Mouse (Mus musculus) erythroid progenitor cell, adult 5-6 weeks (primary cell): ENCODE data around the gene Cit. TPM values are rescaled to one million over a fixed set of nuclear protein-coding genes. Genes with fewer than 3 reads are reported as not detected.
"Not testable (repeated sequence)": the region's sequence is repeated elsewhere in the genome, so short reads cannot be mapped to it uniquely, and the experiment has no call there.

Experiments used
- ATAC-seq: replicated peaks from 2 replicates; pipeline ENCODE4 v1.8.0; 2016; ENCODE audit warnings: moderate number of reproducible peaks, mild to moderate bottlenecking, moderate TSS enrichment, inconsistent platforms; ENCODE audit not compliant: poor library complexity, low FRiP score, severe bottlenecking
- total RNA-seq, 2 experiments: library from RNA; stranded (forward) in 1 of 2; stranded (reverse) in 1 of 2; fragments of 150-400 nt in 1 of 2; fragments of 186-747, 209-891 nt in 1 of 2; gene quantifications; 2 replicates each; pipeline versions ENCODE4 v1.2.3 to v1.2.4; 2015 to 2017; ENCODE audit warnings: low replicate concordance in 2 of 2

The Cit gene
- 133 and 146 TPM in 2 replicates for total RNA-seq (2015; ENCODE audit: low replicate concordance)
- total RNA-seq (2017; ENCODE audit: low replicate concordance) = 411 and 513 TPM in 2 replicates

DNA sequence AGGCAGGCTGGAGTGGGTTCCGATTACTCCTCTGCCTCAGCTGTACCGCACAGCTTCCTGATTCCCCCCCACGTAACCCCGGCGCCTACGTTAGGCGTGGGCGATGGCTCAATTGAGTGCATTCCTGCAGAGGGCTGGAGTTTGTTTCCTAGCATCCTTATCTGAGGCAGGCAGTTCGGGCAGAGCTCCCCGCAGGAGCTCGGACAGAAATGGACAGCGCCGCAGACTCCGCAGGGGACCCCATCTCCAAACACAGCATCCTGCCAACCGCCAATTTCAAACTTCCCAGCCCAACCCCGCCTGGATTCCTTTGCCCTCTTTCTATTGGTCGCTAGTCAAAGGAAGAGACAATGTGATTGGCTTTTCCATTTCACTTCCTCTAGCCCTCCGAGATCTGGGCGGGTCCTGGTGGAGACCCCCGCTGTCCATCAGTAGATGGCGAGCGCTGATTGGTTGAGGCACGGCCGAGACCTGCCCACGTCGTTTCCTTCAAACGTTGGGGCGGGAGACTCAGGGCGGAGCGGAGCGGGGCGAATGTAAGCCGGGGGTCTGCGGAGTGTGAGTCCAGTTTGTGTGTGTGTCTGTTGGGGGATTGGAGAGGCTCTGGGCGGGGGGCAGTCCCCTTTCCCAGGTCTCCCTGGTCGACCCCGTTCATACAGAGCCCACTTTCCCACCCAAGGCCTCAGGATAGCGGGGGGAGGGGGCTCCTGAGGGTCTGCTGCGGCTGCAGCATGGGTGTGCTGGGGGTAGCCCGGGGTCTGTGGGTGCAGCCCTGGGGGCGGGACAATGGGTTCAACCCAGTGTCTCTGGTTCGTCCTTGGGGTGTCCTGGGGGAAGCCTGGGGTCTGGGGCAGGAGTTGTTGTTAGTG, at the start of gene Cit:
TSS of gene Cit (plus strand) at position 513 of the 869 bp plus-strand sequence.
- peak; percentile 94 for ATAC-seq

DNA sequence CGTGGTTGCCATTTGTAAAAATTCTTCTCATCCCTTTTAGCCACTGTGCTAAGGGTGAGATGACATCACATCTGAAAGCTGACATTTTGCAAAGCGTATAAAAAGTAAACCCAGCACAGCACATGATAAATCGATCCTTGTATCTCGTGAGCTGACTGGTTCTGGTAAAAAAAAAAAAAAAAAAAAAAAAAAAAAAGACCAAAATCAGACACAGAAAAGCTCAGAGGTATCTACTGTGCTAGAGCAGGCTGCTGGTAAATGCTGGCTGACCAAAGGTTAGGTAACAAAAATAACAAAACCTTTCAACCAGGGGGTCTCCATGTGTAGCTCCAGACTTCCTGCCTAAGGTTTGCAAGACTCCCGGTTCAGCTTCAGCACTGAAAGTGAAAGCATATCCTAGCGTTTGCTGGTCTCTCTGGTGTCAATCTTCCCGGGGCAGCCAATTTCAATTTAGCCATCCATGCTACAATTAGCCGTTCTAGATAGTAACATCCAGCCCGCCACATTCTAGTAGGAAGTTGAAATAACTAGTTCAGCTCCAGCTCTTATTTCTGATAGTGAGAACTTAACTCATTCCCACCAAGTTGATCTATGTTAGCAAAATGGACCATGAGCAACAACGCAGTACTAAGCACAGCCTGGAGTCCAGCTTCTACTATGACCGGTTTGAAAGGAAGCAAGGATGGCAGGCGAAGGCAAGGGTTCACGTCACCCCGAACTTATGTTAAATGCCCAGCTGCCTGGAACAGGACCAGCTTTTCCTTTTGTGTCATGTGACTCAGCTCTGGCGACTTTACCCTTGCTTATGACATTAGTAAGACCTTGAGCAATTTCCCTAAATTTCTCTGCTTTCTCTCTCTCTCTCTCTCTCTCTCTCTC, 45.8 kb upstream of the Cit start:
- no peak for ATAC-seq

DNA sequence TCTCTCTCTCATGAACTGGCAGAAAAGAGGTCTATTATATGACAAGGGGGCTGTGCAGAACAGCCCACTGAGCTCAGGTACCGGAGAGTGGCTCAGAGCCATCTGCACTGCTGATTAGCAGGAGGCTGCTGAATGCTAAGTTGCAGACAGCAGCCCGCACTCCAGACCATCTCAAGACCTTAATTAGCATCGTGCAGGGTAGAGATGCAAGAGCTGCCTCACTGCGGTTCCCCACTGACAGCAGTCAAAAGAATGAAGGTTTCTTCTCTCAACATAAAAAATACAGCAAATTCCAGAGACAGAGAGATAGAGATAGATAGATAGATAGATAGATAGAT, 45.2 kb upstream of the Cit start:
- no peak for ATAC-seq

DNA sequence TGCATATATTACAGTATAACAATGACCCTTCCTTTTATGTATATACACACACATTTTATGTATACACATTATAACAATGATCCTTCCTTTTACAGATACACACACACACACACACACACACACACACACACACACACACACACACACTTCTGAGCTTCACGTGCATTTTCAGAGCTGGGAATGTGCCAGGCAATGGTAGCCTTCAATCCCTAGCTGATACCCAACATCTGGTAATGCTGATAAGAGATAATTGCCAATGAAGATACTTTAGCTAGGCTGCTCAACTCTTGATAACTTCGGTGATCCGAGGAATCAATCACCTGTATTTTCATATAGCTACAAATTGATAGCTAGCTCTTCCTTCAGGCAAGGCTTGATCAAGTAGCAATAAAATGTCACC, 32.8 kb upstream of the Cit start:
- no peak for ATAC-seq

DNA sequence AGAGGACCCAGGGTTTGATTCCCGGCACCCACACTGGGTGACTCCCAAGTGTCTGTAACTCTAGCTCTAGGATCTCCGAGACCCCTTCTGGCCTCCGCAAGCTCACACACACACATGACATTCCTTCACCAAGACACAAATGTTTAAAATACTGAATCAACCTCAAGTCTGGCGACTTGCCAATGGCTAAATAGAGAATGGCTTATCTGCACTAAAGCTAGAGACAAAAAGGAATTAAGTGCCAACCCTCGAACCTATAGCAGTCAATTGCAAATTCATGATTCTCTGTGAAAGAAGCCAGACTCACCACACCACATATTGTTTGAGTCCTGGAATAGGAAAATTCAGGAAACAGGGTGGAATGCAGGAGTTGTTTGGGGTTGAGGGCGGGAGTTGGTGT, 28.1 kb upstream of the Cit start:
- no peak for ATAC-seq

DNA sequence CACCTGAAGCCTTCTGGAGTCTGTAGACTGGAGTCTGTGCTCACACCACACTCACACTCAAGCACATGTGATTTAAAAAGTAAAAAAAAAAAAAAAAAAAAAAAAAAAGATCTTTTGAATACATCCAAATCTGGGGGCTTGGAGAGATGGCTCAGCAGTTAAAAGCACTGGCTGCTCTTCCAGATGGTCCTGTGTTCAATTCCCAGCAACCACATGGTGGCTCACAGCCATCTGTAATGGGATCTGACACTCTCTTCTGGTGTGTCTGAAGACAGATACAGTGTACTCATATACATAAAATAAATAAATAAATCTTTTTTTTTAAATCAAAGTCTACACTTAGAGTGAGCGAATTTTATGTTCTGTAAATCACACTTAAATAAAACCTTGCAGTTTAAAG, 27.4 kb upstream of the Cit start:
- not testable (repeated sequence) for ATAC-seq

DNA sequence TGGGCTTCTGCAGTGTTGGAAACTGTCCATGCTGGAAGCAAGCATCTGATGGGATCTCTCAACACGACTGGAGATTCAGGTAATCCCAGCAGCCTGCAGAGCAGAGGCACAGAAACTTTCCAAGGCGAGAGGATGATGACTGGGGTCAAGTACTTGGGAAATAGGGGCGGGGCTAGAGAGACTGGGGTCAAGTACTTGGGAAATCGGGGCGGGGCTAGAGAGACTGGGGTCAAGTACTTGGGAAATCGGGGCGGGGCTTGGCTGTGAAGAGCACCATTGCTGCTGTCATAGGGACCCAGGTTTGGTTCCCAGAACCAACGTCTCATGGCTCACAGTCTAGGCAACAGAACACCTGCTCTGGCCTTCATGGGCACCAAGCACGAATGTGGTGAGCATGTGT, 25.1 kb upstream of the Cit start:
- ATAC-seq = no peak

DNA sequence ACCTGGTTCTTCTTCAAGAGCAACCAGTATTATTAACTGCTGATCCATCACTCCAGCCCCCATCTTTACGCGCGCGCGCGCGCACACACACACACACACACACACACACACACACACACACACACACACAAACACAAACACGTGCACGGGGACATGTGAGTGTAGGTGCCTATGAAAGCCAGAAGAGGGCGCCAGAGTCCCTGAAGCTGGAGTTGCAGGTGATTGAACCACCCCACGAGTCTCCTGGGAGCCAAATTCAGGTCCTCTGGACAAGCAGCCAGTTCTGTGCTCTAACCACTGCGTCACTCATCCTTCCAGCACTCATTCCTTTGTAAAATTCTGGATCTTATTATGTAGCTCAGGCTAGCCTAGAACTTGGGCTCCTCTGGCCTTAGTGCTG, 23.9 kb upstream of the Cit start:
- ATAC-seq = no peak

DNA sequence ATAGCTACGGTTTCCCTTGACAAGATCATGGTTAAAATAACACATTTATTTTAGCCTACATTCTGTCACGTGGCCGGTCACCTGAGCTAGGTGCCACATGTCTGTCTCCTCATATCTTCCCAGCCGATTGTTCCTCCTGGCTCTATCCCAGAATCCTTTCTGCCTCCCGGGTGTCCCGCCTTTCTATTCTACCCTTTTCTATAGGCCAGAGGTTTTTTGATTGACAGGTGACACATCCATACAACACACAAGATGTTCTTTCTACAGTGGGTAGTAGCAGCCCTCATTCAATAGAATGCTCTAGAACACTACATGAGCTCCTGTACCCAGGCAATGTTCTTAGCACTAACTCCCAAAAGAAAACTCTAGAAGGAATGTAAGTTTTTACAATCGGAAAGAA, 23.2 kb upstream of the Cit start:
- no peak for ATAC-seq

DNA sequence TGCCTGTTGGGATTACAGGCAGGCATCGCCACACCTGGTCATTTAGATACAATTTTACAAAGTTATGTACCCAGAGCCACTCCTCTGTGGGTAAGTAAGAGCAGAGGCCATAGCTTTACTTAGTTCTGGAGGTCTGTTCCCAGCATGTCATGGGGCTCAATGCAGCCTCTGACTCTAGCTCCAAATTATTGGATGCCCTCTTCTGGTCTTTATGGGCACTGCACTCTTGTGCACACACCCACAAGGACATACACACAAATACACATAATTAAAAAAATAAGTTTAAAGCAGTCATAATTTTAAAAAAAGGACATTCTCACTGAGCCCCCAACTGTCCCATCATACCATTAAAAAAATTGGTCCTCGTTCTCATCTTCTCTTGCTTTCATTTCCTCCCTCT, 12.3 kb upstream of the Cit start:
- no peak for ATAC-seq

DNA sequence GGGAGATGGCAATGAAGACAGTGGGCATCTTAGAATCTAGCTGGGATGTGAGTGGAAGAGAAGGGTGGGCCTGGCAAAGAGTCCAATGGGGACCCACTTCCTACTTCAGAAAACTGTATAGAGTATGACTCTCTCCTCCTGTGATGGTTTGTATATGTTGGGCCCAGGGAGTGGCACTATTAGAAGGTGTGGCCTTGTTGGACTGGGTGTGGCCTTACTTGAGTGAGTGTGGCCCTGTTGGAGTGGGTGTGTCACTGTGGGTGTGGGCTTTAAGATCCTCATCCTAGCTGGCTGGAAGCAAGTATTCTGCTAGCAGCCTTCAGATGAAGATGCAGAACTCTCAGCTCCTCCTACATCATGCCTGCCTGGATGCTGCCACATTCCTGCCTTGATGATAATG, 11.3 kb upstream of the Cit start:
- ATAC-seq = 0 out of 2 replicates have a peak, but pooled peaks have one; percentile 52

DNA sequence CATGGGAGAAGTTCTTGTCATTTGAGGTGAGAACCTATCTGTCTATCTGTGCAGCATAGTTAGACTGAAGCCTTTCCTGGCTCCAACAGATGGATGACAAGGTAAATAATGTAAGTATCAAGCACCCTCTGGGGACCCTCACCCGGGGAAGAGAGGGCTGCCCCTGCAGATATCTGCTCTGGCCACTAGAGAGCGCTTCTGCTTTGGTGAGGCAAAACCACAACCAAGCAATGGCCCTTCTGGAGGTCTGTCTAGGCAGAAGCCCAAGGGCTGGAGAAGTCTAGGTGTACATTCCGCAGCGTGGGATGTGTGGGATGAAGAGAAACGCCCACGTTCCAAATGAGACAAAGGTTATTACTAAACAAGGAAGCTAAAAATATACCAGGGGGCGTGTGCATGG, 9.8 kb upstream of the Cit start:
- ATAC-seq = no peak

DNA sequence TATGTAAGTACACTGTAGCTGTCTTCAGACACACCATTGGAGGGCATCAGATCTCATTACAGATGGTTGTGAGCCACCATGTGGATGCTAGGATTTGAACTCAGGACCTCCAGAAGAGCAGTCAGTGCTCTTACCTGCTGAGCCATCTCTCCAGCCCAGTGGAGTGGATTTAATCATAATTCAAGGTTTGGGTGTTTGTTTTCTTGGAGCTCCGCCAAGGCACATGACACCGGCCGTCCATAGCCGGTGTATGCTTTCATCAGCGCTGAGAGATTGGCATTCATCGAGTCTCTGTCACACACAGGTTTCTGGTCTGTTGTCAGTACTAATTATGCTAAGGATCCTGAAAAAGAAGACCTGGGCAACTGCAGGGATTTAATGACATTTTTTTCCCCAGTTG, 7.0 kb upstream of the Cit start:
- no peak for ATAC-seq

DNA sequence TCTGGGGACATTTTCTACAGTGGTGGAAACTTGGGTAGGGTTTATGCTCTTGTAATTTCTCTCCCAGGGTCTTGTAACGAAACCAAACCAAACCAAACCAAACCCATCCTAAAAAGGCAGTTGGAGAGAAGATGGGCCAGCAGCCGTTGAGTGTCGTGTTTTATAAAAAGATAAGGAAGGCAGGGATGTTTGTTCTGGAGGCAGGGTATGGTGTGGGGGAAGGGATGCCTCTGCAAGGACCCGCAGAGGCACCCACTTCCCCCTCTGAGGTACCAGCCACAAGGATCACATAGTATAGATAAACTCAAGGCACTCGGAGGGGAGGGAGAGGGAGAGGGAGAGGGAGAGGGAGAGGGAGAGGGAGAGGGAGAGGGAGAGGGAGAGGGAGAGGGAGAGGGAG, 4.6 kb upstream of the Cit start:
- no peak for ATAC-seq

DNA sequence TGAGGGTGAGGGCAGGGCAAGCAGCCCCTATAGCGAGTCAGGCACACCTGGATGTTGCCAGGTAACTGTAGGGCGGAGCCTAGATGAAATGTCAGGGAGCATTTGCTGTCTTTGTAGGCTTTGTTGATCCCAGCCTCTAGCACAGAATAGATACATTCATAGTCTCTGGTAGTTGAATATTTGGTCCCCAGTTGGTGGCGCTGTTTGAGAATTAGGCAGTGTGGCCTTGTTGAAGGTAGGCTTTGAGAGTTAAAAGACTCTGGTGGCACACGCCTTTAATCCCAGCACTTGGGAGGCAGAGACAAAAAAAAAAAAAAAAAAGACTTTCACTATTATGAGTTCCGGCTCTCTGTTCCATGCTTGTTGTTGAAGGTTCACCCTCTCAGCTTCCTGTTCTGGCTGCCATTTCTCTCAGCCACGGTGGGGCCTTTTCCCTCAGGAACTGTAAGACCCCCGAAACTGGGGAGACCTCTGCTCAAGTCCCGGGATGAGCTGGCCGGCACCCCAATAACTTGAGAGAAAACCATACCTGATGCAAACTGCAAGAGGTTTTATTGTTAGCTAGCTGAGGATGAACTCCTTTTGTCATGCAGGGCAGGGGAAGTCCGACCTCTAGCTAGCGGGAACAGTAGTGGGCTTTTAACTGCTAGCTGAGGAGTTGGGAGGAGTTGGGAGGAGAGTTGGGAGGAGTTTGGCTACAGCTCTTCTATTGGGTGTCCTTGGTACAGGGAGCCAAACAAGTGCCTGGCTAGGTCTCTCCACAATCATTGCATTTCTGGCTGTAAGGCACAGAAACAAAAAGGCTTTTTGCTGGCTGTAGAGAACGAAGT, 3.9 kb upstream of the Cit start:
- ATAC-seq = no peak

DNA sequence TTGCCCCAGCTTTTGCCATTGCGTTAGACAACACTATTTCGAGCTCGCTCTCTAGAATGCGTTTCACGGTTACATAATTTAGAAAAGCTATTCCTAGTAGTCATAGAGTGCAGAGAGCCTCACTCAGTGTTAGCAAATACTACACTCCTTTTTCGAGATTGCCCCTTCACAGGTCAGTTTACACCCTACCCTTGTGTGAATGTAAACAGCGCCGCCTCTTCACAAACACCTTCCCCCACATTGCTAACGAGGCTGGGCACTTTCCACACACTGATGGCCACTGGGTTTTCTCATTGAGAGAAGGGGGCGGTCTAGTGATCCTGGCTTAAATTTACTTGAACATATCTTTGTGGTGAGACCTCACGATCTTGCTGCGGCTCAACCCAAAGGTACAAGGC, 711 bp upstream of the Cit start:
- ATAC-seq = peak; percentile 57

DNA sequence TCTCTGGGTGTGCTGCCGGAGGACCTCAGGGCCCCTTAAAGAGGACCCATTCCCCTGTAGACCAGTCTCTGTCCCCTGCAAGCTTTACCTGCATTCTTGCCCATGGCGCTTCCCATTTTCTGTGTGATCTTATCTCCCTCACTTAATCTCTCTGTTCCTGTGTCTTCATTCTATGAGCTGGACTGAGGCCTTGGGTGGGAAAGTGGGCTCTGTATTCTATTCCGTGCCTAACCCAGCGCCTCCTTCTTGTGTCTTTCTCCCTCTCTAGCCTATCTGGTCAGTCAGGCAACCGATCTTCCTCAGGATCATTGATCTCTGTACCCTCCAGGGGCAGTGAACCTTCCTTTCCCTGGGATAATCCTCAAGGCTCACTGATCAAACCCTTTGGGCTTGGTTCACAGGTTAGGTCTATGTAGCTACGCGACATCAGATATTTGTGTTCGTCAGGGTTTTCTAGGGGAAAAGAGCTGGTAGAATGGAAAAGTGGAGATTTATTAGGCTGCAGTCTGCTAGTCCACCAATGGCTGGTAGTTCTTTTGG, 627 bp downstream of the Cit start:
- ATAC-seq = peak; percentile 5; the same call in 1 of the 2 replicates

DNA sequence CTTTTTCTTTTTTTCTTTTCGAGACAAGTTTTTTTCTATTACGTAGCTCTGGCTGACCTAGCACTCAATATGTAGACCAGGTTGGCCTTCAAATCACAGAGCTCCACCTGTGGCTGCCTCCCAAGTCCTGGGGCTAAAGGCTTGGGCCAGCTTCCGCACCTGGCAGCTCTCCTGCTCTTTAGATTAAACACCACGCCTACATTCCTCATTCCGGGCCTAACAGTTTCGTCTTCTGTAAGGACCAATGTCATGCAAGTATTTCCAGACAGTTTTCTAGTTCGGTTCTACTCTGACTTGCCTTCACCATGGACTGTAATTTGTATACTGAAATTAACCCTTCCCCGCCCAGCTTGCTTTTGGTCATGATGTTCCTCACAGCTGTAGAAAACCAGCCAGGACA, 2.1 kb downstream of the Cit start:
- no peak for ATAC-seq

DNA sequence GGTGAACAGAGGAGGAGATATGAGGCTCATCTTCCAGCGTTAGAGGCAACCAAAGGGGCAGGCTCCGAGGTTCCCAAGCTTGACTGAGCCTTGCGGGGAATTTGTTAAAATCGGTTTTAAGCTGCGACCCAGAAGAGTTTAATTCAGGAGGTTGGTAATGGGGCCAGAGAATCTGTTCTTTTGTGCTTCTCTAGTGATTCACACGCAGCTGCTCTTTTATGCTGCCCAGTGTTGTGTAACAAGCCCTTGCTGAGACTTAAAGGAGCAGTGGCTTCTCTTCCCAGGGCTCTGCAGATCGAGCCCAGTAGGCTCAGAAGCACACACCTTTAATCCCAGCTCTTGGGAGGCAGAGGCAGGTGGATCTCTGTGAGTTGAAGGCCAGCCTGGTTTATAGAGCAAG, 3.4 kb downstream of the Cit start:
- ATAC-seq = no peak

DNA sequence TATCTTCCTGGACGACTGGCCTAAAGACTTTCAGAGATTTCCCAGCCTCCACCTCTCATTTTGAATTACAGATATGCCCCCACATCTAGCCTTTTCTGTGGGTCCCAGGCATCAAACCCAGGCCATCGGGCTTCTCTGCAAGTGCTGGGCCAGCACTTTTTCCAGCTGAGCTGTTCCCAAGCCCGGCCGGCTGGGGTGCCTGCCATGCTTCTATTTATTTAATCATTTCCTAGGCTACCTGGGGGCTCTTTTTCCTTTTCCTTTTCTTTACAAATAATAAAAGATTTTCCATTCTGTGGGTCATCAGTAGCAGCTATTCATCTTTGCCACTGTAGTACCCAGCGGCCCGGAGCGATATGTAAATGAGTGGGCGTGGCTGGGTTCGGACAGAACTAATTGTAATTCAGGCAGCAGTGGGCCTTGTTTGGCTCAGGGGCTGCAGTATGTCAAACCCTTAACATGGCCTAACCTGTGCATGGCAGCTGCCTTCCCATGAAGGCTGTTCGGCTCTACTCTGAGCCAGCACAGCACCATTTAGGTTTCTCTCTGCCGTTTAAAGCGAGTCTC, 4.3 kb downstream of the Cit start:
- ATAC-seq = no peak
